Mouse (Mus musculus): ENCODE measurements at regions not wholly inside any gene's neighbourhood (a gene's known extent, or its start where the extent isn't known, plus 50 kb on each side); places are given as distances from the start of the nearest gene placed in this dataset.

GRCm38 (mm10) chr4:54430789-54431188 lies 514.1 kb upstream of the Zfp462 start:
- no peak for DNase-seq (ENCODE audit: low spot score in 2 of 2)

- DNase-seq (ENCODE audit: low spot score in 2 of 2), result no peak
Measured at GRCm38 (mm10) chr4:54460596-54460995, 484.3 kb upstream of the Zfp462 start.

DNA sequence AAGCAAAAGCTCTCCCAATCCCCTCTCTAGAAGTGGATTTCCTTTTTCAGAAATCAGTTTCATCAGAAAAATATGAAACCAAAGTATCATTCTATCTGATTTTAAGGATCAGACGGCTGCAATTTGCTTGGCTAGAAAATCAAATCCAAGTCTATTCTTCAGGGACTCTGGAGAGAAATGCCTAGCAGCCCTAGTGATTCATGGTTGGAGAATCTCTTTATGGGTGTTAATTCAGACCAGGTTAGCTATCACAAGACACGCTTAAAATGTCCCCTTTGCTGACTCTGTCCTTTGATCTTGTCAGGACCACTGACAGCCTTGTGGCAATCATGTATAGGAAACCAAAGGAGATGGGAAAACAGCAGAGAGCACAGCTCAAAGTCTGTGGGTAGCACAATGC lies 475.7 kb upstream of the Zfp462 start:
- no peak for DNase-seq (ENCODE audit: low spot score in 2 of 2)

DNA sequence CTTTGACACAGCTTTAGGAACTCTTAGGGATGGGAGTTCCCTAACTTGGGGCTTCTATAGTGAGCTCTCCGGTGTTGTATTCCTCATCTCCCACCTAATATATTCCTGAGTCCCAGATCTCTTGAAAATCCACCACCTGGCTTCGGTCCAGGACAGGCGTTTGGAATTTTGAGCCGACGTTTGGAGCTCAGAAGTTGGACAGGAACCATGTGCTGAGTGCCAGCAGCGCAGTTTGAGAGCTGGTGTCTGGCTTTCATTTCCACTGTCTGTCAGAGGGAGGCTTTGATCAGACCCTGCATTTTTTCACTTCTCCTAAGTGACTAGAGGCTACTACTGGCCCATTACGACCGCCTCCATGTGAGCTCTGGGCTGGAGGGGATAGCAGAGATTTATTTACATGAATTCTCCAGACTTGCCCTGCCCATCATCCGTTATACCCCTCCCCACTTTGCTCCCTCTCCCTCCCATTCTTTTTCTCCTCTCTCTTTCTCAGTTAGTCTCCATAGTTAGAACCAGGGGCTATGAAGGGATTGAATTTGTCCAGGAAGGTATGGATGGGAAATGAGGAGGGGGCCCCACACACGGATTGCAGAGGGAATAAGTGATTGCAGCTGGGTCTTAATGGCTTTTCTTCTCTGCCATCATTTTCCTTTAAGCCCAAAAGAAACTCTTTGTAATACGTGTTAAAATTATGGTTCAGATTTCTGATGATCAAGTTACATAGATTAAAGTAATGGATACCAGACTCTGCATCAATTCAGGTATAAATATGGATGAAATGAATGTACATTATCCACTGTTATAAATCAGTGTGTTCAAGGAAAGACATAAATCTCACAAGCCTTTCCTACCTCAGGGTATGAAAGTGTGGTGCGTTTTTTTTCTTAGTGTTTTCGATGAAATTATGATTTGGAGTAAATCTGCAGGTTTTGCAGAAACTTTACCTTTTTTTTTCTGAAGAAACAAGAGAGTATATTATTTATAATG lies 474.5 kb upstream of the Zfp462 start:
- no peak for DNase-seq (ENCODE audit: low spot score in 2 of 2)

DNA sequence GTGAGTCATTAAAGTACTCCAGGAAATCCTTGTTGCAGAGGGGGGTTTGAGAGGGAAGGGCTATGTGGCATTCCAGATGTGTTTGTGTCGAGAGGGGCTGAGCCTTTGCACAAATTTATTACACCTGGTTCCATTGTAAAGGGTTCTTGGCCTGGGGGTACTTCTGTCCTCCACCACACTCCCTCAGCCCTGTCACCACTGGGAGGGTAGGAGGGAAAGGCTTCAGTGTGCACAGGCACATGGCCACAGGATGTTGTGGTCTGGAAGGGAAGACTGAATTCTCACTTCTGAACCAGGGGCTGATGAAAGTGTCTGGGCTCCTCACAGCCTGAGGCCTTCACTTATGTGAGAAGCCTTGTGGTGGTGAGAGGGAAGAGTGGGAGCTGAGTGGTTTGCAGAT lies 473.8 kb upstream of the Zfp462 start:
- DNase-seq (ENCODE audit: low spot score in 2 of 2), result peak; percentile 6 to 11

GRCm38 (mm10) chr4:54481766-54482165 lies 463.1 kb upstream of the Zfp462 start:
- DNase-seq (ENCODE audit: low spot score in 2 of 2), result peak in 1 of 2 experiments; percentile 47

DNA sequence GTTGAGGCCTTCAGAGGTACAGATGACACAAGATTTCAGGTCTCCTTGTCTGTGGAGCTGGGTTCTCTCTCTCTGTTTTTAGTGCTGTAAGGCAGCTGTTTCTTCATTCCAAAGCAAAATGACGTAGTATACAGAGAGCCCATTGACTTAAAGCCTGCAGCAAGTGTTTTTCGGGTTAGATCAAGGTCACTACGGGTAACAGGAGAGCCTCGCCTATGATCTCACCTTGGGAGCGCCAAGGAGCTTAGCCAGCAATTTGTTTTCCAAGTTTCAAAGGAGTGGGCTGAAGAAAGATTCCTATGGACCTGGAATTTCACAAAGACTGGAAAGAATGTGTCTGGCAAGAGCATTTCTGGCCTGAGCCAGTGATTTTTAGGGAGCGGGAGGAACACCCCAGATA lies 451.8 kb upstream of the Zfp462 start:
- DNase-seq (ENCODE audit: low spot score in 2 of 2), result no peak

DNA sequence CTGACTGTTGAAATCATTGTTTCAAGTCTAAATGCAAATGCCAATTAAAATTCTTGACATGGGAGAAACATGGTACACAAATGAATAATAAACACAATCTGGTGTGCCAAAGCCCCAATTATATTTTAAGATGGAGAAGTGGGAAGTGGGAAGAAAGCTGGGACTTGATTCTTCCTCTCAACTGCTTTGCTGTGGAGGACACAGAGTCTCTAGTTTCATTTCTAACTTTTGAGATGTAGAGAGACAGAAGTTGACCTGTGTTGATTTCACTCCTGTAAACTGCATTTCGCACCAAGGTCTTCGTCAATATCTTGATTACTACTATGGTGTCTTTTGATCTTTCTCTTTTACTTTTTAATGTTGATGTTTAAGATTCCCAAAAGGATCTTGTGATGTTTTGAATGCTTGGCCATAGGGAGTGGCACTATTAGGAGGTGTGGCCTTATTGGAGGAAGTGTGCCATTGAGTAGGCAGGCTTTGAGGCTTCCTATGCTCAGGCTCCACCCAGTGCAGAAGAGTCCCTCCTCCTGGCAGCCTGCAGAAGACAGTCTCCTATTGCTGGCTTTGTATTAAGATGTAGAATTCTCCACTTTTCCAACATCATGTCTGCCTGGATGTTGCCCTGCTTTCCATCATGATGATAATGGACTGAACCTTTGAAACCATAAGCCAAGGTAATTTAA lies 447.4 kb upstream of the Zfp462 start:
- no peak for DNase-seq (ENCODE audit: low spot score in 2 of 2)

GRCm38 (mm10) chr4:54515934-54516333 lies 428.9 kb upstream of the Zfp462 start:
- no peak for DNase-seq (ENCODE audit: low spot score in 2 of 2)

DNA sequence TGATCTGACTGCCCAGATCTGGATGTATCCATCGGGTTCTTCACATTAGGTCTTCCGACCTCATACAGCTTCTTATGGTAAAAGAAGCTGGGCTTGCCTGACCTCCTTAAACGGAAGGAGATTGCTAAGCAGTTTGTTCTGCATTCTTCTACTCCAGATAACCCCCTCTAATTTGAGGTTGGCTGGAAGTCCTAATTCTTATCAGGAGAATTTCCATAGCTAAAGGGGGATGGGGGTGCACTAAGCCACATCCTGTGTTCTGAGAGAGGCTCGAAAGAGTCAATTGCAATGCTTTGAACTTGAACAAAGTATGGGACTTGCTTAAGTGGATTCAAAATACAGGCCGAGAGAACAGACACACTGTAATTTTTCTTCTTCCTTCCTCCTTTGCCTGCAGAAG lies 421.6 kb upstream of the Zfp462 start:
- DNase-seq (ENCODE audit: low spot score in 2 of 2), result no peak

DNA sequence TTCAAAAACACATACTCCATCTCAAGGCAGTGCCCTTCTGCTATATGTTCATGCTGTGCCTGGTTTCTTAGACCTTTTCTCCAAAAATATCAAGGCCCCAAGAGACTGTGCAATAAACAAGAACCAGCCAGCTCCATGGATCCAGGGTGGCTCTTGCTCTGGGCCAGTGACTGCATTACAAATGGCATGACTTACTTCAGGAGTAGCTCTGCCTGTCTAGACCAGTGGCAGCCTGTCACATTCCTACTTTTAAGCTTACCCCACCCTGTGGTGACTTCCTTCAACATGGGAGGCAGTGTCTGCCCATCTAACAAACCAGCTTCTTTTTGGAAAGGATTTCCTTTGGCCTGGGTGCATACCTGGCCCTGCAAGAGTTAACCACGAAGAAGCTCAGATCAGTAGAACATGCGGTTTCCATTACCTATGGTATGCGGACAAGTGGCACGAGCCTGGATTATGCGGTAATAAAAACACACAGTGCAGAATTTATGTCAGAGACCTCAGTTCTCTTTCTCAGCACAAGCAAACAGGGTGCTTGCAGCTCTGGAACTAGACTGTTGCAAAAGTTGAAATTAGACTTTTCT lies 418.8 kb upstream of the Zfp462 start:
- DNase-seq (ENCODE audit: low spot score in 2 of 2), result no peak

DNA sequence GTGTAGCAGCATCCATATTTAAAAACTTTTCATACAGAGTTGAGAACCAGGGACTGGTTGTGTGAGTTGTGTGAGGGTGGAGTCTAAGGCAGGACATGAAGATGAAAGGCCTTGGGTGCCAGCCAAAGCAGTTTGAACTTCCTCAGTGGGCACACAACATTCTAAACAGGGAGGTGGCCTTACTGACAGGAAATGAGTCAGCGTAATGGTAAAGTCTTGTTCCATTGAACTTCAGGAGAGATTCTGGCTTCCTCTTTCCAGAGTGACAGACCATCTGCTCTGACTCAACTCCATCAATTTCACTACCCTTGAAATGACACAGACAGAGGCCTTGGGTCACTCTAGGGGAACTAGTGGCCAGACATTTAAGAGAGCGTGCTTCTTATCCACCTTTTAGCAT lies 417.2 kb upstream of the Zfp462 start:
- peak; percentile 12 to 30 for DNase-seq (ENCODE audit: low spot score in 2 of 2)

DNA sequence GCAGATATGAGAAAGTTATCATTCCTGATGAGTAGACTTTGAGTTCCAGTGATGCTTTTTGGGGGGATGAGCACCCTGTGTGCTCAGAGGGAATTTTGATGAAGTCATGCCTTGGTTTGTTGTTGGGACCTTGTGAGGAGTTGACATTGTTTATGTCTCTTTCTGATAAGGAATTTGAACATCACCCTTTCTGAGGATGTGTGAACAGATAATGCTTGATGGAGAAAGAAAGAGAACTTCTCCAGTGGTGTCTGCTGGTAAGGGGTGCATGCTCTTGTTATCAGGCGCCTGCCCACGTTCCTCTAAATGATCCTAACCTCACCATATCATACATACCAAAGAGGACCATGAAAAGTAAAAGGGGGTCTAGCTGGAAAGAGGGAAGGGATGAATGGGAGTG lies 413.1 kb upstream of the Zfp462 start:
- no peak for DNase-seq (ENCODE audit: low spot score in 2 of 2)

GRCm38 (mm10) chr4:54533846-54534245 lies 411.0 kb upstream of the Zfp462 start:
- DNase-seq (ENCODE audit: low spot score in 2 of 2), result no peak

DNA sequence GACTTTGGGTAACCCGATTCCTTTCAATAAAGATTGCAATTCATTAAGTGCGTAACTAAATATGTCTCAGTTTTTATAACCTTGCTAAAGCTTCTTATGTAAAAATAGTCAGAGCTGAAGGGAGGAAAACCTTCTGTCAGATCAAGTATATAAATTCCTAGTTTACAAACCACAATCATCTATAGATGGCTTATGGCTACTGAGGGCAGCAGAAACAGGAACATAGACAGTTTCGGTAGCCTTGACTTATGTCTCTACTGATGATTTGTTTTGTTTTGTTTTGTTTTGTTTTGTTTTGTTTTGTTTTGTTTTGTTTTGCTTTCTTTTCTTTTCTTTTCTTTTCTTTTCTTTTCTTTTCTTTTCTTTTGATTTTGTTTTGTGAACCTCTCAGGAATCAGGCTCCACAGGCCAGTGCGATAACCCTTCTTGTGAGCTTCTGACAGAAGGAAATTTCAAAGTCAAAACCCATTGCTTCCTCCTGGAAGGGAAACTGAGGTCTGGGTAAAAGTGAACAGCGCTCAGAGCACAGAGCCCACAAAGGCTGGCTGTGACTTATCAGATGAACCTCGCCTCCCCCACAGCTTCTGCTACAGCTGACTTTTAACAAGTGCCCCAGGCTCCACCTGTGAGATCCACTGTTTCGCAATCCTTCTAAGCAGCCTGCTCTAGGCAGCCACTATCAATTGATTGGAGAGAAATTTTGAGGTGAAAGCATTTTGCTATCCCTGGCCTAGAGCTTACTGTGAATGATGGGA lies 391.8 kb upstream of the Zfp462 start:
- DNase-seq (ENCODE audit: low spot score in 2 of 2), result no peak

DNA sequence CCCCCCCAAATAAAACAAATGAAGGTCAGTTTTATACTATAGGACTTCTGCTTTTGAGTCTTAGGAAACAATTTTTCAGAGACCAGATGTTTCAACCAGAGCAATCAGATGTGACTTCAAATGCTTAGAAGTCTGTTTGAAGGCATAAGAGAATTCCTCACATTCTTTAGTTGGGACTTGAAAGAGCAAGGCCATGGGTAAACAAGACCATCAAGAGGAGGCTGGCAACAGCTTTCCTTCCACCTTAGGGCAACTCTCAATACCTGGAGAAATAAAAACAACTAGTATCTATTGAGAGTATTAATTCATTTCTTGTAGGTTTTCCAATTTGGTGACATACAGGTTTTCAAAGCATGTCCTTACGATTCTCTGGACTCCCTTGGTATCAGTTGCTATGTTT lies 381.8 kb upstream of the Zfp462 start:
- no peak for DNase-seq (ENCODE audit: low spot score in 2 of 2)

- no peak for DNase-seq (ENCODE audit: low spot score in 2 of 2)
Measured at GRCm38 (mm10) chr4:54573185-54573584, 371.7 kb upstream of the Zfp462 start.

DNA sequence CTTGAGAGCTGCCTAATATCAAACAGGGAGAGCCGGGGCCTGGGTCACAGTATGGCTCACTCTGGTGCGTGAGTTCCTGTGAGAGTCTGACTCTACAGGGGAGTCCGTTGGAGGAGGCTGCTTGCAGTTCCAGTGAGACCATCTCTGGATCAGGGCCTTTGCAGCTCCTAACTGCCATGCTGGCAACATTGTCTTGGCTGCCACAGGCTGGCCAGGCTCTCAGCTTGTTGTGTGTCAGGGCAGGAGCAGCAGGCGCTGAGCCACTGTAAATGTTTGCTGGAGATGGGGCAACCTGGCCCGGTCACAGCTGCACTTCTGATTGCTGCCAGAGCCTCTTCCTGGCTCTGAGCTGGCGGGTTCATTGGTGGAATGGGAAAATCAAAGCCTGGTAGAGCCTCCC lies 357.7 kb upstream of the Zfp462 start:
- DNase-seq (ENCODE audit: low spot score in 2 of 2), result no peak

DNA sequence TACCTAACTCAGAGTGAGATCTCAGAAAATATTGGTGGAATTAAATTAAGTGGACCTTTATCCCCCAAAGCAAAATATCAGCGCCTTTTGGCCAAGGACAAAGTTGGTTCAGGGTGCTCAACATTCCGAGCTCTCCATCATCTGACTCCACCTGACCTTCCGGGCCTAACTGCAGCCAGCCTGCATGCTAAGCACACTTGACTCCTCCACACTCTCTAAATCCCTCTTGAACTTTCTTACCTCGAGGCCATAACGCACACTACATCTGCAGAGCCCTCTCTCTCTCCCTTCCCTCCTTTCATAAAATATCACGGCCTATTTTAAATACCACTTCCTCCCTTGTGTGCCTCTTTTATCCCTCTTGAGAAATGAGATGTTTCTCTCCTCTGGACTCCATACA lies 356.1 kb upstream of the Zfp462 start:
- no peak for DNase-seq (ENCODE audit: low spot score in 2 of 2)

- DNase-seq (ENCODE audit: low spot score in 2 of 2), result no peak
Measured at GRCm38 (mm10) chr4:54601671-54602512, 343.0 kb upstream of the Zfp462 start.
